1 mouse cellular context compared by ENCODE assay signal in the genomic region with DNA sequence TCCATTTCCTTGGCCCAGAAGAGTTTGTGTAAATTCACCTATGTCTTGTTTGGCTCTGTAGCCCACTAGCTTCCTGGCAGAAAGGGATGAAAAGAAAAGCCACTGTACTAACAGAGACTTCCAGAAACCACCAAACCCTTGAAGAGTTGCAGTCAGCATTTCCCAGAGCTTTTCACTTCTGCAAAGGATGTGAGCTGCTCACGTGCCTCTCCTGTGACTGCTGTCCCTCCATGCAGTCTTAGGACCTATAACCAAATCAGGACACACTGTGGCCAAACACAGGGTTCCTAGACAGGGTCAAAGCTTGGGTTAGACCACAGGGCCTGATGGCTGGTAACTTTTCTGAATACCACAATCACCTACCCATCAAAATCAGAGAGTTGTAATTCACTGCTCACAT.
A peak's percentile ranks its signal among the peaks of the same experiment; 100 is the strongest.
TF ChIP-seq lines count a peak whose summit lies in the region.

No protein-coding gene starts in this region.

TF ChIP-seq in CH12.LX, 34 proteins besides CTCF, POLR2A, EP300 and RAD21 (continued from another document):
- TF ChIP-seq RCOR1 (conservative IDR thresholded peaks at IDR 0.05; ENCODE audit: low read depth, low read length) (peak; percentile 49; the same call in 1 of the 2 replicates), MAFK (IDR thresholded peaks at IDR 0.05; ENCODE audit: insufficient replicate concordance, low read length) (peak; percentile 49; the same call in 1 of the 2 replicates), TBP (conservative IDR thresholded peaks at IDR 0.05; ENCODE audit: low read depth, low read length) (no peak), ELF1 (IDR thresholded peaks at IDR 0.05; ENCODE audit: low read depth, low read length) (no peak), MEF2A (IDR thresholded peaks at IDR 0.05; ENCODE audit: borderline replicate concordance, low read depth, low read length) (0 out of 2 replicates have a peak, but pooled peaks have one; percentile 24), JUND (conservative IDR thresholded peaks at IDR 0.05; ENCODE audit: low read depth, low read length) (no peak), TCF12 (IDR thresholded peaks at IDR 0.05; ENCODE audit: low read depth, low read length) (no peak), ZMIZ1 (IDR thresholded peaks at IDR 0.05; ENCODE audit: low read depth, low read length) (no peak), BHLHE40 (IDR thresholded peaks at IDR 0.05; ENCODE audit: low read depth, low read length) (peak; percentile 99), MXI1 (IDR thresholded peaks at IDR 0.05; ENCODE audit: low read depth, low read length) (no peak), PAX5 (IDR thresholded peaks at IDR 0.05; ENCODE audit: low read length) (no peak), HCFC1 (IDR thresholded peaks at IDR 0.05; ENCODE audit: low read depth, low read length) (no peak), NELFE (IDR thresholded peaks at IDR 0.05; ENCODE audit: low read depth, low read length) (no peak), IRF4 (IDR thresholded peaks at IDR 0.05; ENCODE audit: low read depth, low read length) (peak; percentile 53; the same call in 1 of the 2 replicates)
TF ChIP-seq in CH12.LX: peak in this region for 6.
